Mouse (Mus musculus) left cerebral cortex, postnatal 4 days (tissue): Measurements from ENCODE around the gene Cmpk1. TPM values are rescaled to one million over a fixed set of nuclear protein-coding genes. Genes with fewer than 3 reads are reported as not detected.

Experiments
- total RNA-seq, 2 experiments: library from RNA; stranded (reverse); gene quantifications; 2 replicates each; pipeline ENCODE4 v1.2.3; 2021

Gene Cmpk1
- total RNA-seq, 2 experiments from 2014 or later, result 141 to 149 TPM

Other genes with a start within 250 kb of the Cmpk1 start
- not detected for gene Gm12830, start 165.5 kb downstream of the Cmpk1 start, total RNA-seq
- gene Foxd2, start 78.4 kb downstream of the Cmpk1 start, total RNA-seq, result 1 to 10 TPM in 1 of 2 experiments, under 1 TPM in 1; 0.76 to 1.2 TPM
- gene Foxe3, start 61.2 kb downstream of the Cmpk1 start, total RNA-seq, result not detected
- 1 to 10 TPM; 2.9 to 3.1 TPM for gene Stil, start 12.9 kb upstream of the Cmpk1 start, total RNA-seq
- gene Tal1, start 69.2 kb upstream of the Cmpk1 start, total RNA-seq, result 1 to 10 TPM; 2.1 to 2.4 TPM
- under 1 TPM; 0.84 to 0.95 TPM for gene Pdzk1ip1, start 101.5 kb upstream of the Cmpk1 start, total RNA-seq
- gene Cyp4x1, start 147.0 kb upstream of the Cmpk1 start, total RNA-seq, result 10 to 100 TPM; 21.1 to 22.1 TPM